Mouse (Mus musculus) kidney, postnatal 0 days (tissue): ENCODE results near the gene Olfr476. TPM values are rescaled to one million over a fixed set of nuclear protein-coding genes. Genes with fewer than 3 reads are reported as not detected.
"Not testable (repeated sequence)": the region's sequence is repeated elsewhere in the genome, so short reads cannot be mapped to it uniquely, and the experiment has no call there.

Experiments used
- ATAC-seq: fragments of 200-750 bp; cut with Nextera tagmentation; replicated peaks from 2 replicates; pipeline ENCODE4 v1.8.0; 2017; ENCODE audit warnings: low read depth, moderate number of reproducible peaks, moderate TSS enrichment, moderate library complexity; ENCODE audit not compliant: low FRiP score
- DNase-seq: peaks from one replicate; pipeline ENCODE4 v3.0.0-alpha.2; 2016; ENCODE audit warnings: low spot score
- H3K27ac ChIP-seq: fragments of 300-500 bp; sonication (generic); 2 replicates; pipeline ENCODE4 v1.5.1; 2014; ENCODE audit warnings: mild to moderate bottlenecking
- H3K27me3 ChIP-seq: fragments of 300-500 bp; sonication (generic); 2 replicates; pipeline ENCODE4 v1.6.1; 2014; ENCODE audit warnings: low read length, mixed read lengths; ENCODE audit not compliant: insufficient read depth
- H3K36me3 ChIP-seq: fragments of 300-500 bp; sonication (generic); 2 replicates; pipeline ENCODE4 v1.6.1; 2014; ENCODE audit warnings: low read length, mixed read lengths; ENCODE audit not compliant: insufficient read depth
- H3K4me1 ChIP-seq: fragments of 300-500 bp; sonication (generic); replicated peaks from 2 replicates; pipeline ENCODE4 v1.6.1; 2014; ENCODE audit warnings: antibody characterized with exemption, low read length, mixed read lengths; ENCODE audit not compliant: insufficient read depth
- H3K4me2 ChIP-seq: fragments of 300-500 bp; sonication (generic); 2 replicates; pipeline ENCODE4 v1.6.1; 2014; ENCODE audit warnings: mild to moderate bottlenecking, low read length, moderate library complexity, mixed read lengths
- H3K4me3 ChIP-seq: fragments of 300-500 bp; sonication (generic); replicated peaks from 2 replicates; pipeline ENCODE4 v1.5.1; 2014; ENCODE audit warnings: low read depth, low read length
- H3K9ac ChIP-seq: fragments of 300-500 bp; sonication (generic); 2 replicates; pipeline ENCODE4 v1.6.1; 2014; ENCODE audit warnings: low read depth, low read length
- H3K9me3 ChIP-seq: fragments of 300-500 bp; sonication (generic); replicated peaks from 2 replicates; pipeline ENCODE4 v1.6.1; 2016; ENCODE audit warnings: low read length, inconsistent platforms, mixed read lengths
- CTCF ChIP-seq: IDR thresholded peaks from 2 replicates; pipeline ENCODE4 v1.5.1; 2016; ENCODE audit warnings: antibody characterized with exemption, low read depth, mild to moderate bottlenecking, moderate library complexity
- WGBS: fragments of 180-500 bp; shearing (Covaris S2); extraction: QIAGEN DNeasy Blood & Tissue Kit; methylation state at CpG from one replicate; pipeline ENCODE4 v1.1.7; 2014; 5-methylcytosine and 5-hydroxymethylcytosine counted together
- polyA plus RNA-seq: library from polyadenylated mRNA; unstranded; fragments of >200 nt; fragmentation: Nextera tagmentation; extraction: Ambion mirVana; gene quantifications from 2 replicates; pipeline ENCODE4 v1.2.1, GENCODE M21; 2015

Olfr476 gene
- not detected in 2 replicates for polyA plus RNA-seq

- TF ChIP-seq CTCF, result no peak
- ATAC-seq (no peak), DNase-seq (no peak)
- H3K4me2 ChIP-seq, result no peak within 1 kb of the TSS
- no peak within 1 kb of the TSS for H3K27ac ChIP-seq
- no peaks in the 10 kb centered on the region for H3K4me1 ChIP-seq
- H3K36me3 ChIP-seq, result no peaks in the 10 kb centered on the region
- WGBS, result 48% methylated on average over 1 of the region's 1 CpGs
- H3K4me3 ChIP-seq, result no peak within 1 kb of the TSS
- no peaks in the 10 kb centered on the region for H3K9me3 ChIP-seq
- H3K9ac ChIP-seq, result no peak within 1 kb of the TSS
- H3K27me3 ChIP-seq, result no peaks in the 10 kb centered on the region
Measured at GRCm38 (mm10) chr7:107964503-107964902, at the start of gene Olfr476. Olfr476 (plus strand) TSS chr7:107964803.

GRCm38 (mm10) chr7:107930146-107930545 is 34.5 kb upstream of the Olfr476 start, which contains the start of gene Olfr473:
Olfr473 (plus strand) TSS chr7:107930446.
- Histone ChIP-seq H3K4me2 (no peak within 1 kb of the TSS), H3K27me3 (no peaks in the 10 kb centered on the region), H3K4me3 (no peak within 1 kb of the TSS), H3K9ac (no peak within 1 kb of the TSS), H3K4me1 (no peaks in the 10 kb centered on the region), H3K36me3 (no peaks in the 10 kb centered on the region), H3K27ac (no peak within 1 kb of the TSS), H3K9me3 (no peaks in the 10 kb centered on the region)
- TF ChIP-seq CTCF, result no peak
- DNase-seq (no peak), ATAC-seq (no peak)
- 90% methylated on average over 1 of the region's 1 CpGs for WGBS

GRCm38 (mm10) chr7:107952539-107952938 is 12.1 kb upstream of the Olfr476 start:
- H3K27me3 ChIP-seq, ATAC-seq, H3K27ac ChIP-seq, H3K9me3 ChIP-seq, H3K36me3 ChIP-seq, H3K9ac ChIP-seq, DNase-seq, H3K4me3 ChIP-seq, H3K4me2 ChIP-seq, H3K4me1 ChIP-seq: not testable (repeated sequence)
- WGBS, result 98% methylated on average over 12 of the region's 12 CpGs

- TF ChIP-seq CTCF, result no peak
- H3K27ac ChIP-seq, result no peak within 1 kb of the TSS
- H3K4me1 ChIP-seq, result no peaks in the 10 kb centered on the region
- H3K36me3 ChIP-seq, result no peaks in the 10 kb centered on the region
- DNase-seq, result no peak
- H3K4me3 ChIP-seq, result no peak within 1 kb of the TSS
- 81% methylated on average over 1 of the region's 1 CpGs for WGBS
- H3K4me2 ChIP-seq, result no peak within 1 kb of the TSS
- H3K27me3 ChIP-seq, result no peaks in the 10 kb centered on the region
- no peaks in the 10 kb centered on the region for H3K9me3 ChIP-seq
- no peak for ATAC-seq
- H3K9ac ChIP-seq, result no peak within 1 kb of the TSS
Measured at GRCm38 (mm10) chr7:107954343-107954742, 10.3 kb upstream of the Olfr476 start, which contains the start of gene Olfr474. Olfr474 (plus strand) TSS chr7:107954643.

GRCm38 (mm10) chr7:107986393-107986792 is 21.8 kb downstream of the Olfr476 start, which contains the start of gene Olfr477:
Olfr477 (plus strand) TSS chr7:107986693.
- Histone ChIP-seq H3K4me1 (no peaks in the 10 kb centered on the region), H3K27me3 (no peaks in the 10 kb centered on the region), H3K9ac (no peak within 1 kb of the TSS), H3K4me3 (no peak within 1 kb of the TSS), H3K36me3 (no peaks in the 10 kb centered on the region), H3K27ac (no peak within 1 kb of the TSS), H3K9me3 (no peaks in the 10 kb centered on the region), H3K4me2 (no peak within 1 kb of the TSS)
- ATAC-seq (no peak), DNase-seq (no peak)
- TF ChIP-seq CTCF, result no peak
- 78% methylated on average over 2 of the region's 2 CpGs for WGBS

- DNase-seq, H3K9ac ChIP-seq, H3K4me1 ChIP-seq, H3K9me3 ChIP-seq, H3K4me3 ChIP-seq, ATAC-seq, H3K36me3 ChIP-seq, H3K27me3 ChIP-seq, H3K27ac ChIP-seq, H3K4me2 ChIP-seq: not testable (repeated sequence)
Measured at GRCm38 (mm10) chr7:108014256-108014655, 49.7 kb downstream of the Olfr476 start.

Other genes with a start within 250 kb of the Olfr476 start
- 0.21 and 0.22 TPM in 2 replicates for gene Cyb5r2, start 206.8 kb upstream of the Olfr476 start, polyA plus RNA-seq
- gene Ovch2, start 163.6 kb upstream of the Olfr476 start, polyA plus RNA-seq, result not detected in 2 replicates
- gene Olfr467, start 152.5 kb upstream of the Olfr476 start, polyA plus RNA-seq, result not detected in 2 replicates
- not detected in 2 replicates for gene Olfr469, start 139.3 kb upstream of the Olfr476 start, polyA plus RNA-seq
- not detected in 2 replicates for gene Olfr470, start 117.3 kb upstream of the Olfr476 start, polyA plus RNA-seq
- not detected in 2 replicates for gene Olfr472, start 66.9 kb upstream of the Olfr476 start, polyA plus RNA-seq
- not detected in 2 replicates for gene Olfr473, start 34.4 kb upstream of the Olfr476 start, polyA plus RNA-seq
- gene Olfr474, start 10.2 kb upstream of the Olfr476 start, polyA plus RNA-seq, result not detected in 2 replicates
- gene Olfr477, start 21.9 kb downstream of the Olfr476 start, polyA plus RNA-seq, result not detected in 2 replicates
- gene Olfr478, start 69.2 kb downstream of the Olfr476 start, polyA plus RNA-seq, result not detected in 2 replicates
- gene Olfr479, start 85.9 kb downstream of the Olfr476 start, polyA plus RNA-seq, result not detected in 2 replicates
- gene Olfr480, start 102.5 kb downstream of the Olfr476 start, polyA plus RNA-seq, result not detected in 2 replicates
- gene Olfr481, start 115.1 kb downstream of the Olfr476 start, polyA plus RNA-seq, result not detected in 2 replicates
- gene Olfr482, start 132.8 kb downstream of the Olfr476 start, polyA plus RNA-seq, result 0.12 and 0.13 TPM in 2 replicates
- not detected in 2 replicates for gene Olfr483, start 136.0 kb downstream of the Olfr476 start, polyA plus RNA-seq
- gene Olfr484, start 162.6 kb downstream of the Olfr476 start, polyA plus RNA-seq, result not detected in 2 replicates
- gene Olfr485, start 195.1 kb downstream of the Olfr476 start, polyA plus RNA-seq, result not detected in 2 replicates
- not detected in 2 replicates for gene Olfr486, start 207.9 kb downstream of the Olfr476 start, polyA plus RNA-seq
- gene Olfr487, start 249.8 kb downstream of the Olfr476 start, polyA plus RNA-seq, result not detected in 2 replicates